Mouse (Mus musculus) liver, embryonic 13.5 days (tissue): ENCODE data around the gene Sqstm1. TPM values are rescaled to one million over a fixed set of nuclear protein-coding genes. Genes with fewer than 3 reads are reported as not detected.

Experiments
- ATAC-seq: fragments of 200-750 bp; cut with Nextera tagmentation; 2 replicates; pipeline ENCODE4 v1.8.0; 2017; ENCODE audit warnings: low read depth, mild to moderate bottlenecking, moderate number of reproducible peaks, moderate library complexity
- DNase-seq: peaks from one replicate; pipeline ENCODE4 v3.0.0; 2022
- H3K27ac ChIP-seq: fragments of 300-500 bp; sonication (generic); 2 replicates; pipeline ENCODE4 v1.5.1; 2015; ENCODE audit warnings: moderate library complexity, mild to moderate bottlenecking, inconsistent platforms
- H3K27me3 ChIP-seq: fragments of 300-500 bp; sonication (generic); 2 replicates; pipeline ENCODE4 v1.6.1; 2015; ENCODE audit warnings: mild to moderate bottlenecking, inconsistent platforms
- H3K36me3 ChIP-seq: fragments of 300-500 bp; sonication (generic); 2 replicates; pipeline ENCODE4 v1.6.1; 2015; ENCODE audit warnings: mild to moderate bottlenecking, inconsistent platforms
- H3K4me1 ChIP-seq: fragments of 300-500 bp; sonication (generic); replicated peaks from 2 replicates; pipeline ENCODE4 v1.6.1; 2015; ENCODE audit warnings: inconsistent platforms
- H3K4me2 ChIP-seq: fragments of 300-500 bp; sonication (generic); 2 replicates; pipeline ENCODE4 v1.6.1; 2015; ENCODE audit warnings: inconsistent platforms, mild to moderate bottlenecking, moderate library complexity
- H3K4me3 ChIP-seq: fragments of 300-500 bp; sonication (generic); replicated peaks from 2 replicates; pipeline ENCODE4 v1.5.1; 2015; ENCODE audit warnings: mild to moderate bottlenecking, inconsistent platforms
- H3K9ac ChIP-seq: fragments of 300-500 bp; sonication (generic); 2 replicates; pipeline ENCODE4 v1.6.1; 2015; ENCODE audit warnings: mild to moderate bottlenecking, inconsistent platforms
- H3K9me3 ChIP-seq: fragments of 300-500 bp; sonication (generic); replicated peaks from 2 replicates; pipeline ENCODE4 v1.6.1; 2016; ENCODE audit warnings: inconsistent platforms
- WGBS: fragments of 180-500 bp; shearing (Covaris S2); methylation state at CpG from one replicate; pipeline ENCODE4 v1.1.7; 2015; ENCODE audit not compliant: insufficient replicate concordance; 5-methylcytosine and 5-hydroxymethylcytosine counted together
- polyA plus RNA-seq: library from polyadenylated mRNA; unstranded; fragments of >200 nt; fragmentation: Nextera tagmentation; extraction: Ambion mirVana; gene quantifications from 2 replicates; pipeline ENCODE4 v1.2.1, GENCODE M21; 2015

Gene Sqstm1
- polyA plus RNA-seq, 1 experiment from 2014 or later, result 132 TPM

GRCm38 (mm10) chr11:50205434-50205833, 5.2 kb downstream of the Sqstm1 start:
- ATAC-seq (no peak), DNase-seq (no peak)
- no peaks in the 10 kb centered on the region for H3K9me3 ChIP-seq
- no peak overlapping the region for H3K4me2 ChIP-seq
- H3K9ac ChIP-seq, result no peak overlapping the region
- H3K27me3 ChIP-seq, result no peaks in the 10 kb centered on the region
- 78% methylated on average over 3 of the region's 3 CpGs for WGBS
- peaks cover 66% of the 10 kb centered on the region for H3K4me1 ChIP-seq
- H3K36me3 ChIP-seq, result peaks cover 78% of the 10 kb centered on the region
- no peak overlapping the region for H3K27ac ChIP-seq
- no peak overlapping the region for H3K4me3 ChIP-seq

GRCm38 (mm10) chr11:50203302-50203827, 7.3 kb downstream of the Sqstm1 start:
- 86% methylated on average over 9 of the region's 9 CpGs for WGBS
- Histone ChIP-seq H3K9ac (no peak overlapping the region), H3K36me3 (peaks cover 97% of the 10 kb centered on the region), H3K27ac (peak overlapping the region; percentile 12; the same call in 1 of the 2 replicates), H3K4me3 (no peak overlapping the region), H3K27me3 (no peaks in the 10 kb centered on the region), H3K9me3 (no peaks in the 10 kb centered on the region), H3K4me2 (no peak overlapping the region), H3K4me1 (peaks cover 52% of the 10 kb centered on the region)
- DNase-seq (no peak), ATAC-seq (0 out of 2 replicates have a peak, but pooled peaks have one; percentile 7)

GRCm38 (mm10) chr11:50201590-50201989, 9.0 kb downstream of the Sqstm1 start:
- DNase-seq (no peak), ATAC-seq (peak; percentile 38; the same call in 1 of the 2 replicates)
- Histone ChIP-seq H3K9me3 (no peaks in the 10 kb centered on the region), H3K36me3 (peaks cover 92% of the 10 kb centered on the region), H3K4me1 (peaks cover 44% of the 10 kb centered on the region), H3K27me3 (no peaks in the 10 kb centered on the region), H3K27ac (no peak overlapping the region), H3K9ac (no peak overlapping the region), H3K4me3 (no peak overlapping the region), H3K4me2 (no peak overlapping the region)
- WGBS, result 83% methylated on average over 3 of the region's 3 CpGs

- Histone ChIP-seq H3K36me3 (peaks cover 82% of the 10 kb centered on the region), H3K4me1 (peaks cover 40% of the 10 kb centered on the region), H3K9me3 (no peaks in the 10 kb centered on the region), H3K9ac (no peak overlapping the region), H3K4me3 (no peak overlapping the region), H3K27ac (0 out of 2 replicates have a peak overlapping the region, but pooled peaks have one; percentile 7), H3K4me2 (no peak overlapping the region), H3K27me3 (no peaks in the 10 kb centered on the region)
- 77% methylated on average over 8 of the region's 8 CpGs for WGBS
- DNase-seq, result no peak
- no peak for ATAC-seq
Measured at GRCm38 (mm10) chr11:50200613-50201012, 10.0 kb downstream of the Sqstm1 start.

GRCm38 (mm10) chr11:50198916-50199315, 11.7 kb downstream of the Sqstm1 start:
- H3K36me3 ChIP-seq, result peaks cover 65% of the 10 kb centered on the region
- H3K4me1 ChIP-seq, result peaks cover 33% of the 10 kb centered on the region
- no peaks in the 10 kb centered on the region for H3K27me3 ChIP-seq
- no peak overlapping the region for H3K4me3 ChIP-seq
- H3K9ac ChIP-seq, result no peak overlapping the region
- WGBS, result 85% methylated on average over 2 of the region's 2 CpGs
- DNase-seq (no peak), ATAC-seq (no peak)
- no peaks in the 10 kb centered on the region for H3K9me3 ChIP-seq
- H3K4me2 ChIP-seq, result no peak overlapping the region
- H3K27ac ChIP-seq, result peak overlapping the region; percentile 43; the same call in 1 of the 2 replicates

- DNase-seq, result no peak
- Histone ChIP-seq H3K27ac (peak overlapping the region; percentile 6; the same call in 1 of the 2 replicates), H3K36me3 (peaks cover 61% of the 10 kb centered on the region)
Measured at GRCm38 (mm10) chr11:50198219-50198846, 12.3 kb downstream of the Sqstm1 start.

GRCm38 (mm10) chr11:50197500-50197899, 13.1 kb downstream of the Sqstm1 start:
- Histone ChIP-seq H3K36me3 (peaks cover 52% of the 10 kb centered on the region), H3K9ac (no peak overlapping the region), H3K9me3 (no peaks in the 10 kb centered on the region), H3K4me3 (no peak overlapping the region), H3K27ac (no peak overlapping the region), H3K27me3 (no peaks in the 10 kb centered on the region), H3K4me2 (no peak overlapping the region), H3K4me1 (peaks cover 28% of the 10 kb centered on the region)
- 80% methylated on average over 4 of the region's 4 CpGs for WGBS
- ATAC-seq (no peak), DNase-seq (no peak)

More at GRCm38 (mm10) chr11:50198219-50198846, 12.3 kb downstream of the Sqstm1 start:
- no peak for ATAC-seq
- 75% methylated on average over 4 of the region's 5 CpGs for WGBS
- no peaks in the 10 kb centered on the region for H3K27me3 ChIP-seq
- no peaks in the 10 kb centered on the region for H3K9me3 ChIP-seq
- H3K9ac ChIP-seq, result no peak overlapping the region
- H3K4me3 ChIP-seq, result no peak overlapping the region
- peaks cover 33% of the 10 kb centered on the region for H3K4me1 ChIP-seq
- H3K4me2 ChIP-seq, result no peak overlapping the region

GRCm38 (mm10) chr11:50194793-50195192, 15.8 kb downstream of the Sqstm1 start:
- Histone ChIP-seq H3K4me3 (no peak overlapping the region), H3K4me1 (peaks cover 24% of the 10 kb centered on the region), H3K9ac (no peak overlapping the region), H3K9me3 (no peaks in the 10 kb centered on the region), H3K36me3 (peaks cover 25% of the 10 kb centered on the region), H3K27ac (no peak overlapping the region; the same call in 1 of the 2 replicates), H3K4me2 (no peak overlapping the region), H3K27me3 (no peaks in the 10 kb centered on the region)
- 61% methylated on average over 4 of the region's 4 CpGs for WGBS
- DNase-seq (no peak), ATAC-seq (no peak)

- Histone ChIP-seq H3K4me1 (peaks cover 24% of the 10 kb centered on the region), H3K27me3 (no peaks in the 10 kb centered on the region), H3K27ac (no peak overlapping the region), H3K9ac (no peak overlapping the region), H3K4me3 (no peak overlapping the region), H3K4me2 (no peak overlapping the region), H3K9me3 (no peaks in the 10 kb centered on the region), H3K36me3 (peaks cover 18% of the 10 kb centered on the region)
- ATAC-seq (no peak), DNase-seq (no peak)
- 74% methylated on average over 7 of the region's 7 CpGs for WGBS
Measured at GRCm38 (mm10) chr11:50194070-50194469, 16.6 kb downstream of the Sqstm1 start.

- Histone ChIP-seq H3K36me3 (peaks cover 3% of the 10 kb centered on the region), H3K4me2 (no peak overlapping the region), H3K27me3 (no peaks in the 10 kb centered on the region), H3K9ac (no peak overlapping the region), H3K4me3 (no peak overlapping the region), H3K27ac (no peak overlapping the region), H3K4me1 (peaks cover 24% of the 10 kb centered on the region), H3K9me3 (no peaks in the 10 kb centered on the region)
- 84% methylated on average over 3 of the region's 3 CpGs for WGBS
- DNase-seq (no peak), ATAC-seq (no peak)
Measured at GRCm38 (mm10) chr11:50192278-50192677, 18.3 kb downstream of the Sqstm1 start.

- Histone ChIP-seq H3K9me3 (no peaks in the 10 kb centered on the region), H3K4me1 (peaks cover 18% of the 10 kb centered on the region), H3K4me2 (no peak overlapping the region), H3K36me3 (no peaks in the 10 kb centered on the region; the same call in 1 of the 2 replicates), H3K9ac (no peak overlapping the region), H3K27me3 (no peaks in the 10 kb centered on the region), H3K4me3 (no peak overlapping the region), H3K27ac (no peak overlapping the region)
- no peak for DNase-seq
- 69% methylated on average over 4 of the region's 4 CpGs for WGBS
- no peak for ATAC-seq
Measured at GRCm38 (mm10) chr11:50190362-50190761, 20.3 kb downstream of the Sqstm1 start.

- Histone ChIP-seq H3K9me3 (no peaks in the 10 kb centered on the region), H3K27ac (no peak overlapping the region), H3K36me3 (no peaks in the 10 kb centered on the region; the same call in 1 of the 2 replicates), H3K4me3 (no peak overlapping the region), H3K4me1 (peaks cover 20% of the 10 kb centered on the region), H3K9ac (no peak overlapping the region), H3K4me2 (no peak overlapping the region), H3K27me3 (no peaks in the 10 kb centered on the region)
- no peak for DNase-seq
- 59% methylated on average over 7 of the region's 7 CpGs for WGBS
- no peak for ATAC-seq
Measured at GRCm38 (mm10) chr11:50188682-50189081, 21.9 kb downstream of the Sqstm1 start.
